Mouse (Mus musculus) spleen, embryonic (tissue): ENCODE measurements at regions not wholly inside any gene's neighbourhood (a gene's known extent, or its start where the extent isn't known, plus 50 kb on each side); places are given as distances from the start of the nearest gene placed in this dataset.

Experiments used
- CTCF ChIA-PET: fragments of 350-600 bp; sonication (Branson Sonifier 250); formaldehyde crosslinking; loops from one replicate; lab custom pipeline; 2022; lab: Charles Lee

GRCm38 (mm10) chr12:91995545-91995944, 146.6 kb upstream of the Sel1l start:
- CTCF ChIA-PET, result interaction anchor here (0.7 kb wide), 1 partner anchor 961 kb away, joined by 3 read pairs; no protein-coding TSS in a partner anchor

GRCm38 (mm10) chr12:91986448-91986847, 137.5 kb upstream of the Sel1l start:
- CTCF ChIA-PET, result no interaction called here

- CTCF ChIA-PET, result interaction anchor here (0.8 kb wide), 1 partner anchor 24 kb away, joined by 5 read pairs; no protein-coding TSS in a partner anchor
Observed at GRCm38 (mm10) chr12:91980321-91980720, 131.4 kb upstream of the Sel1l start.

- CTCF ChIA-PET, result interaction anchor here (0.6 kb wide), 2 partner anchors 53 to 1480 kb away, joined by 3 to 5 read pairs; no protein-coding TSS in a partner anchor
Observed at GRCm38 (mm10) chr12:91971045-91971444, 122.1 kb upstream of the Sel1l start.

GRCm38 (mm10) chr12:91965937-91966336, 117.0 kb upstream of the Sel1l start:
- CTCF ChIA-PET, result no interaction called here

- CTCF ChIA-PET, result no interaction called here
Observed at GRCm38 (mm10) chr12:91963239-91963638, 114.3 kb upstream of the Sel1l start.

GRCm38 (mm10) chr12:91958086-91958485, 109.1 kb upstream of the Sel1l start:
- CTCF ChIA-PET, result no interaction called here

GRCm38 (mm10) chr12:91956411-91956810, 107.5 kb upstream of the Sel1l start:
- CTCF ChIA-PET, result interaction anchor here (0.6 kb wide), 1 partner anchor 24 kb away, joined by 5 read pairs; no protein-coding TSS in a partner anchor

GRCm38 (mm10) chr12:91948602-91949167, 99.7 kb upstream of the Sel1l start:
- CTCF ChIA-PET, result no interaction called here

- CTCF ChIA-PET, result no interaction called here
Observed at GRCm38 (mm10) chr12:91947998-91948397, 99.0 kb upstream of the Sel1l start.

GRCm38 (mm10) chr12:91946541-91946940, 97.6 kb upstream of the Sel1l start:
- CTCF ChIA-PET, result no interaction called here

- CTCF ChIA-PET, result no interaction called here
Observed at GRCm38 (mm10) chr12:91932490-91933361, 83.8 kb upstream of the Sel1l start.

GRCm38 (mm10) chr12:91931586-91931985, 82.6 kb upstream of the Sel1l start:
- CTCF ChIA-PET, result no interaction called here

GRCm38 (mm10) chr12:91929386-91930054, 80.6 kb upstream of the Sel1l start:
- CTCF ChIA-PET, result no interaction called here

GRCm38 (mm10) chr12:91927576-91927975, 78.6 kb upstream of the Sel1l start:
- CTCF ChIA-PET, result no interaction called here

- CTCF ChIA-PET, result interaction anchor here (0.6 kb wide), 1 partner anchor 22 kb away, joined by 3 read pairs; no protein-coding TSS in a partner anchor
Observed at GRCm38 (mm10) chr12:91915486-91915885, 66.5 kb upstream of the Sel1l start.

GRCm38 (mm10) chr12:91910529-91910928, 61.6 kb upstream of the Sel1l start:
- CTCF ChIA-PET, result no interaction called here
